Mouse (Mus musculus): ENCODE measurements around the gene Pla2g10. TPM values are rescaled to one million over a fixed set of nuclear protein-coding genes. Genes with fewer than 3 reads are reported as not detected.
"Not testable (repeated sequence)": the region's sequence is repeated elsewhere in the genome, so short reads cannot be mapped to it uniquely, and the experiment has no call there.

Gene Pla2g10
- total RNA-seq, 2 experiments from 2014 or later = not detected

DNA sequence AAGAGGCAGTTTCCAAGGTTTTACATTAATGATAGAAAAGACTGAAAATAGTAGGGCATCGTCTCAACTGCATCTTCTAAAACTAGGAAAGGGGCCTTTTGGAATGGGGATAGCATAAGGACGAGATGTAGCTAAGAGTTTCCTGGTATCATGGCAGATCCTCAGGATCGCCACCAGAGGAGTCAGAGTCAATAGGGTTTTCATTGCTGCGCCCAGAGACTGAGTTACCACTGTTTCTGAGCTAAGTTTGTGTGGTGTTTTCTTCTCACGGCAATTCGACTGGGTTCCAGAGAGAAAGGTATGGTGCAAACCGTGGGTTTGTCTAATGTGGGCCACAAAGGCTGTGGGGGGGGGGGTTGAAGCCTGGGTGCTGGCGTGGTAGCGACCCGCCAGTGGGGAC, 26.1 kb downstream of the Pla2g10 start:
- H3K27ac ChIP-seq = no peak overlapping the region
- H3K4me3 ChIP-seq = no peak overlapping the region
- TF ChIP-seq CTCF (conservative IDR thresholded peaks at IDR 0.05) = no peak
- DNase-seq (ENCODE audit: low spot score in 2 of 2) = no peak

DNA sequence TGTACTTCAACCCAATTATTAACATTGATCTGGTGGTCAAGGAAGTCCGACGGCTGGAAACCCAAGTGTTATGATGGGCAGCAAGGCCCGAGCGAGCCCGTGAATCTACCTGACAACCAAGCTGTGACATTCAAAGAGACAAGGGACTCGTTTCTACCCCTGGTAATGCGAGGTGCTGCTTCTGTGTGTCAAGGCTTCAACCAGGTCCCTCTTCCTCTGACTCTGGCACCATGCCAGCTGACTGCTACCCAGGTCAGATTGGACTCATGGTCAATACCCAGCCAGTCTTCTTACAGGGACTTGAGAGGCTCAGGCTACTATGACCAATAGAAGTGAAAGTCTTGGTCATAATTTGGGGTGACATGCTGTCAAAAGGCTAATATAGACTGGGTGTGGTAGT, 28.6 kb downstream of the Pla2g10 start:
- TF ChIP-seq CTCF (conservative IDR thresholded peaks at IDR 0.05) = no peak
- Histone ChIP-seq H3K27ac (no peak overlapping the region), H3K4me3 (no peak overlapping the region)
- no peak for DNase-seq (ENCODE audit: low spot score in 2 of 2)

DNA sequence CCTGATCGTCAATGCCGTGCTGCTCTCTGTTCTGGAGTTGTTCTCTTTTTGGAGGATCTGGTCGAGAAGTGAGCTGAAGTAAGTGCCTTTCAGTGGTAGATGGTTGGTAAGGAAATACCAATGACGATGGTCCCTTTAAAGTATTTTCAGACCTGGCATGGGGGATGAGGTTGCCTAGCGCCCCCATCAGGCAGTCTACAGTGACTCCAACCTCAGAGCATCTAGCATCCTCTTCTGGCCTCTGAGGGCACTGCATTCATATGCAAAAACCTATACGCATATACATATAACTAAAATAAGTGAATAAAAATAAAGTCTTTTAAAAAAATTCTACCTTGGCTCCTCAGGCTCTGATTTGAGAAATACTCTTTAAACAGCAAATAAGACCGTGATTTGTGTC, 31.8 kb downstream of the Pla2g10 start:
- TF ChIP-seq CTCF (conservative IDR thresholded peaks at IDR 0.05) = peak; percentile 61
- DNase-seq (ENCODE audit: low spot score in 2 of 2) = no peak
- H3K4me3 ChIP-seq = no peak overlapping the region

DNA sequence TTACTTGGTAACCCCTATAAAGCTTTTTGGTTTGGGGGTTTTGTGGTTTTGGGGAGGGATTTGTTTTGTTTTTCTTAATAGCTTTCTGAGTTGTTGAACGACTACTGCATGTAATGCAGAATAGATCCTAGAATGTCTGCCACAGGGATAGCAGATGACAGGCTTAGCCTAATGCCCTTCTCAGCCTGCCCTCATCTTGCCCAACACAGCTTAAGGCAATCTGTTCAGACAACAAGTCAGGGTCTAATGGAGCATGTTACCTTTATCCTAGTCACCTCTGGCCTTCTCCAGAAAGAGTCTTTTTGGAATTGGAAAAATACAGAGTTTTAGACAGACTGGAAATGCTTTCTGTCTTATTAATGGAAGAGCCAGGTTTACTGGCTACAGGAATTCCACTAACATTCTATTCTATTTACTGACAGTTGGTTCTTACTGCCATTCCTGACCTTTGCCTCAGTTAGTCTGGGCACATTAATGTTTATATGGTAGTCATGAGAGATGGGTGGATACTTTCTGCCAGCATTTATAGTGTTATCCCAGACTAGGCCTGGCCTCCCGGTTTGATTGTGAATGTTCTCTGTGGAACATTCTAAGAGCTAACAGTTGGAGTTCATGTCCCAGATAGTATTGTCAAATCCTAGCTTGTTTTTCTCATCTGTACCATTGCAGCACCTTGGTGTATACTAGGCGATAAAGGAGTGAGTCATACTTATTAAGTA, 52.0 kb downstream of the Pla2g10 start:
- Histone ChIP-seq H3K4me3 (no peak overlapping the region), H3K27ac (no peak overlapping the region)
- DNase-seq (ENCODE audit: low spot score in 2 of 2) = no peak
- no peak for TF ChIP-seq CTCF (conservative IDR thresholded peaks at IDR 0.05)

More for the DNA sequence above, 31.8 kb downstream of the Pla2g10 start:
- no peak overlapping the region for H3K27ac ChIP-seq

DNA sequence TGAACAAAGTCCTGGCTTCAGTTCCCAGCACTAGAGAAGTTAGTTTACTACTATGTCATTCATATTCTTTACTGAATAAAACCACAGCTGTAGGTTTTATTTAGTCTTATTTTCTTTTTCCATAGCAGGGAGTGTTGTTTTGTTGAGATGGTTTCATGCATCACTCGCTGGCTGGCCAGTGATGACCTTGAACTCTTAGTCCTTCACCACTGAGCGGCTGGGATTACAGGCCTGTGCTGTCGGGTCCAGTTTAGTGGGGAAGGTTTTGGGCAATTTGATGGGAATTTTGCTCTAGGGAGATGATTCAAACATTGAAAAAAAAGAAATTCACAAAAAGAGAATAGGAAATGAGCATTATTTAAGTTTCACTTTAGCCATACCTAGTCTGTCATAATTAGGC, 56.3 kb downstream of the Pla2g10 start:
- TF ChIP-seq CTCF (conservative IDR thresholded peaks at IDR 0.05) = no peak
- DNase-seq (ENCODE audit: low spot score in 2 of 2) = no peak
- Histone ChIP-seq H3K4me3 (no peak overlapping the region), H3K27ac (no peak overlapping the region)

DNA sequence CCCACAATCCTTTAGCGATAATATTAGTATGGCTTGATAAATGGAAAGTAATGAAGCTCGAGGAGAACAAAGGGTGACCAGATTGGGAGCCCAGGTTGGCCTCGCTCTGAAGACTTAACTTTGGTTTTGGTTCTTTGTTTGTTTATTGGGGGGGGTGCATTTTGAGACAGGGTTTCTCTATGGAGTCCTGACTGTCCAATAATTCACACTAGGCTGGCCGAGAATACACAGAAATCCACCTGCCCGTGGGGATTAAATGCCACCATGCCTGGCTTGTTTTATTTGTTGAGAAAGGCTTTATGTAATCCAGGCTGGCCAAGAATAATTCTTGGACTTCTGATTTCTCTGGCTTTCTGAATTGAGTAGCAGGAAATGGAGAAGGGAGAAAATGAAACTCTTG, 57.7 kb downstream of the Pla2g10 start:
- H3K4me3 ChIP-seq = peak overlapping the region; percentile 99; the same call in 1 of the 2 replicates
- no peak overlapping the region for H3K27ac ChIP-seq
- DNase-seq (ENCODE audit: low spot score in 2 of 2) = no peak
- no peak for TF ChIP-seq CTCF (conservative IDR thresholded peaks at IDR 0.05)

DNA sequence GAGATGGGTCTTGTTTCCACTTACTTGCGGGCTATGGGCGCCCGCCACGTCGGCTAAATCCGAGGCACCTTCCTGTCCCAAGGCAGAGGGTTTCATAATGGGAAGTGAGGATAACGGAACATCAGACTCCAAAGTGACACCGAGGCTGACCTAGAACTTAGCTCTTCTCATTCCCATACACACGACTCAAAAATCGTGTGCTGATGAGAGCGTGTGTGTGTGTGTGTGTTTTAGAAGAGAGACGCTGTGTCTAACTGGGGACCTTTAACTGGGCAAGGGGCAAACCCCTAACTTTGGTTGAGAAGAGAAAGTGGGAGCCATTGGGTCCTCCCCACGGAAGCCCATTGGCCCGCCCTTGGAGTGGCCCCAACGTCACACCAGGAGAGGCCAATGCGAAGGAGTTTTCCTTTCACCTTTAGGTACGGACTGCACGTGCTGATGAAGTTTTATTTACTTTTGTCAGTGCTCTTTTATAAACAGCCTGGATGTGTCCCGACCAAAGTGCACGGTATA, 58.3 kb downstream of the Pla2g10 start:
- peak; percentile 25 to 29 for DNase-seq (ENCODE audit: low spot score in 2 of 2)
- peak overlapping the region; percentile 98 for H3K27ac ChIP-seq
- H3K4me3 ChIP-seq = peak overlapping the region; percentile 99
- no peak for TF ChIP-seq CTCF (conservative IDR thresholded peaks at IDR 0.05)

DNA sequence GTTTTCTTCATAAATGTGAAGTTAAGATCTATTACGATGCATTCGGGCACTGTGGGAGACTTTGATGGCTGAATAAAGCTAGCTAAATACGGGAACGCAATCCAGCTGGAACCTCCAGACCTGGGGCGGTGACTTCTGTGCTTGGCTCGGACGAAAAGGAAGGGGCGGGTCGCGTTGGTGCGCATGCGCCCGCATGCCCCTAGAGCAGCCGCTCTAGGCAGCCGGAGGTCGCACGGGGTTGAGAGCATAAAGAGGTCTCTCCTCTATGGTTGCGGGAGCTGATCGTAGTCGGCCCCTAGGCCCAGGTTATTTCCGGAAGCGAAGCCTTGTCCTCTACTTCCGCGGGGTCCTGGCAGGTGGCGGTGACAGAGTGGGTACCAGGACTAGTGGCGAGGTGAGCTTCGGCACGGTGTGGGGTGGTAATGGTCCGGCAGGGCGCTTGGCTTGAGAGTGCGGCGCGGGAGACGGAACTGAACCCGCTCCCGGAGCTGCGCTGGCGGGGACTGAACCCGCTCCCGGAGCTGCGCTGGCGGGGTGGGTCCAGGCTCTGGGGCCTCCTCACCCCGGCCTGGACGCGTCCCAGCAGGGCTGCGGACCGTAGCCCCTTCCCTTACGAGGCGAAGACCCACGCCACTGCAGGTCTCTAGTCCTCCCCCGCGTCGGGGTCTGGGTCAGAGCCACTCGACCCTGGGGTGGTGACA, 58.9 kb downstream of the Pla2g10 start, which contains the start of the genes Bfar and 3110001I22Rik:
Gene Bfar (plus strand): TSS at position 174 of the 701 bp plus-strand sequence.
Gene 3110001I22Rik (plus strand): TSS at position 245 of the 701 bp plus-strand sequence.
- Histone ChIP-seq H3K27ac (peak within 1 kb of the TSS; percentile 98), H3K4me3 (peak within 1 kb of the TSS; percentile 99)
- TF ChIP-seq CTCF (conservative IDR thresholded peaks at IDR 0.05) = no peak
- DNase-seq (ENCODE audit: low spot score in 2 of 2) = peak; percentile 86 to 92

DNA sequence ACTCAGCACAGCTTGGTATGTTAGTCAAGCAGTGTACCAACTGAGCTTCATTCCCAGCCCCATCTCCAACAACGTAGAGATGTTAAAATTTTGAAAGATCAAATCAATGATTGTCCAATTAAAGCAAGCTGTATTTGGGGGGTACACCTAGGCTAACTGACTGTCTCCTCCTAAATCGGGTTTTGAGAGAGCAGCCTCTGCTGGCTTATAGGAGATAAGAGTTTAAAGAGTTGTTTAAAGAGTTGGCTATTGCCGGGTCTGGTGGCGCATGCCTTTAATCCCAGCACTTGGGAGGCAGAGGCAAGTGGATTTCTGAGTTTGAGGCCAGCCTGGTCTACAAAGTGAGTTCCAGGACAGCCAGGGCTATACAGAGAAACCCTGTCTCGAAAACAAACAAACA, 59.9 kb downstream of the Pla2g10 start:
- H3K4me3 ChIP-seq = peak overlapping the region; percentile 99; the same call in 1 of the 2 replicates
- not testable (repeated sequence) for DNase-seq (ENCODE audit: low spot score in 2 of 2)
- peak overlapping the region; percentile 98; the same call in 1 of the 2 replicates for H3K27ac ChIP-seq

DNA sequence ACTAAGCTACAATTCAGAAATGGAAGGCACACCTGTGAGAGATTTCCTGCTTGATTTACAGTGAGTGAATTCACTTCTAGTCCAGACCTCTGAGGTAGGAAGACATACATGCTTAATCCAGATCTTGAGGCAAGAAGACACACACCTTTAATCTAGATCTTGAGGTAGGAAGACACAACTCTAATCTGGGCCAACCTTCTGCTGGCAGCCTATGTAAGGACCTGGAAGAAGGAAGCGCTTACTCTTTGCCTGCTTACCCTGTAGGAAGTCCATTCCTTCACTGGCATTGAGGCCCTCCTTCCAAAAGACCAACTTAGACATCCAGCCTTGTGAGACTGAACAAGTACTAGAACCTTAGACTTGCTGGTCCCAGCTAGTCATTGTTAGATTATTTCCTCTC, 61.5 kb downstream of the Pla2g10 start:
- DNase-seq (ENCODE audit: low spot score in 2 of 2) = no peak
- H3K27ac ChIP-seq = no peak overlapping the region
- no peak overlapping the region for H3K4me3 ChIP-seq
- TF ChIP-seq CTCF (conservative IDR thresholded peaks at IDR 0.05) = no peak

DNA sequence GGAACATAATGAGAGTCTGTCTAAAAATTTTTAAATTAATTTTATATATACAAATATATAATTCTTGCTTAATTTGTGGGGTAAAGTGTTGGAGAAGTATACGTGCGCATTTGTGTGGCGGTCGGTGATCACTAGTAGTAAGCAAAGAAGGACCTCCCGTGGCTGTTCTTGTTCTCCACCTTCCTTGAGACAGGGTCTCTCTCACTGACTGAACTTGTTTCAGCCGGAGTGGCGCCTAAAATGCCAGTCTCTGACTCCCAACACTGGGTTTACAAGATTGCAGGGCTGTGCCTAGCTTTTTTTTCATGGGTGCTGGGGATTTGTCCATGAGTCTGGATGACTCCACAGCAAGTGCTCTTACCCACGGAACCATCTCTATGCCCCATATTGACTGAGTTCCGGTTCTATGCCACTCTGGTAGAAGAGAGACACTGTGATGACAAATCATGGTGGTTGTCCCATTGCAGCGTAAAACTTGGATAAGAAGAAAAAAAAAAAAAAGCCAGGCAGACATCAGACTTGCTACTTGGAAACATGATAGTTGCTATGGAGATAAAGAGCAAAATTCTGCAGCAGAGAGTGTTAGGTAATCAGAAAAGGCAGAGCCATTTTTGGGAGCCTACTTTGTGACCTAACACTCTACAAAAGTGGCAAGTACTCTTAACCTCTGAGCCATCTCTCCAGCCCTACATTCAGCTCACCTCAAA, 62.2 kb downstream of the Pla2g10 start:
- H3K4me3 ChIP-seq = peak overlapping the region; percentile 84
- DNase-seq (ENCODE audit: low spot score in 2 of 2) = no peak
- peak overlapping the region; percentile 91 for H3K27ac ChIP-seq
- no peak for TF ChIP-seq CTCF (conservative IDR thresholded peaks at IDR 0.05)

DNA sequence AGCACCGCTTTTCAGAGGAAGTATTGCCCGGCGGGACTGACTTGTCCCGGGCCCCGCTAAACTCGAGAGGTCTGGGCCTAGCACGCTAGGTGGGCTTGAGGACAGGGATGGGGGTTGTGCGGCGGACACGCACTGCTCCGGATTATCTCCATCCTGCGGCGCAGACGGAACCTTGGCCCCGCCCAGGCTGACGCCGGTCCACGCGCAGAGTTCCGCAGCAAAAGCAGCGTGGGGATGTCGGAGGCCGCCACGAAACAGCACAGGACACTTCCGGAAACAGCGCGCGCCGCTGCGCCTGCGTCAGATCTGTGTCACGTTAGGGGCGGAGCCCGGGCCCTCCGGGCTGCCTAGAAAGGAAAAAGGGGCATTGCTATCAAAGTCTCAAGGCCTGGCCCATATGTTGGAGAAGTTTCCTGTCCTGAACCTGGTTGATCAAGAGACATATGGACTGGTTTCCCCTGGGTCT, 62.9 kb downstream of the Pla2g10 start, which contains the start of gene Parn:
Gene Parn (minus strand): TSS at position 293 of the 466 bp plus-strand sequence.
- DNase-seq (ENCODE audit: low spot score in 2 of 2) = peak; percentile 93 to 94
- TF ChIP-seq CTCF (conservative IDR thresholded peaks at IDR 0.05) = no peak

More for the DNA sequence above, 62.9 kb downstream of the Pla2g10 start, which contains the start of gene Parn:
- H3K4me3 ChIP-seq = peak within 1 kb of the TSS; percentile 84
- H3K27ac ChIP-seq = peak within 1 kb of the TSS; percentile 91

Other genes starting within 250 kb of the Pla2g10 start
- 10 to 100 TPM; 23.5 to 25.6 TPM for gene Parn, start 62.8 kb downstream of the Pla2g10 start, total RNA-seq (2021)
- 10 to 100 TPM; 40.0 to 45.2 TPM for gene Bfar, start 59.1 kb downstream of the Pla2g10 start, total RNA-seq (2021)
- gene 3110001I22Rik, start 59.1 kb downstream of the Pla2g10 start, total RNA-seq (2021) = 1 to 10 TPM; 3.5 to 4.0 TPM
- 10 to 100 TPM; 47.2 to 51.4 TPM for gene Rrn3, start 49.7 kb upstream of the Pla2g10 start, total RNA-seq (2021)
- 10 to 100 TPM; 79.9 to 83.7 TPM for gene Ntan1, start 87.9 kb upstream of the Pla2g10 start, total RNA-seq (2021)
- 10 to 100 TPM; 72.8 to 74.1 TPM for gene Pdxdc1, start 172.1 kb upstream of the Pla2g10 start, total RNA-seq (2021)
- gene Mpv17l, start 172.2 kb upstream of the Pla2g10 start, total RNA-seq (2021) = 10 to 100 TPM; 67.5 to 71.3 TPM

Measured in layer of hippocampus, adult 2 months (tissue).